Mouse (Mus musculus): Measurements from ENCODE around the gene Acads. TPM values are rescaled to one million over a fixed set of nuclear protein-coding genes. Genes with fewer than 3 reads are reported as not detected.
"Not testable (repeated sequence)": the region's sequence is repeated elsewhere in the genome, so short reads cannot be mapped to it uniquely, and the experiment has no call there.

Acads gene
- polyA plus RNA-seq, 1 experiment from 2014 or later, result 67.2 TPM

DNA sequence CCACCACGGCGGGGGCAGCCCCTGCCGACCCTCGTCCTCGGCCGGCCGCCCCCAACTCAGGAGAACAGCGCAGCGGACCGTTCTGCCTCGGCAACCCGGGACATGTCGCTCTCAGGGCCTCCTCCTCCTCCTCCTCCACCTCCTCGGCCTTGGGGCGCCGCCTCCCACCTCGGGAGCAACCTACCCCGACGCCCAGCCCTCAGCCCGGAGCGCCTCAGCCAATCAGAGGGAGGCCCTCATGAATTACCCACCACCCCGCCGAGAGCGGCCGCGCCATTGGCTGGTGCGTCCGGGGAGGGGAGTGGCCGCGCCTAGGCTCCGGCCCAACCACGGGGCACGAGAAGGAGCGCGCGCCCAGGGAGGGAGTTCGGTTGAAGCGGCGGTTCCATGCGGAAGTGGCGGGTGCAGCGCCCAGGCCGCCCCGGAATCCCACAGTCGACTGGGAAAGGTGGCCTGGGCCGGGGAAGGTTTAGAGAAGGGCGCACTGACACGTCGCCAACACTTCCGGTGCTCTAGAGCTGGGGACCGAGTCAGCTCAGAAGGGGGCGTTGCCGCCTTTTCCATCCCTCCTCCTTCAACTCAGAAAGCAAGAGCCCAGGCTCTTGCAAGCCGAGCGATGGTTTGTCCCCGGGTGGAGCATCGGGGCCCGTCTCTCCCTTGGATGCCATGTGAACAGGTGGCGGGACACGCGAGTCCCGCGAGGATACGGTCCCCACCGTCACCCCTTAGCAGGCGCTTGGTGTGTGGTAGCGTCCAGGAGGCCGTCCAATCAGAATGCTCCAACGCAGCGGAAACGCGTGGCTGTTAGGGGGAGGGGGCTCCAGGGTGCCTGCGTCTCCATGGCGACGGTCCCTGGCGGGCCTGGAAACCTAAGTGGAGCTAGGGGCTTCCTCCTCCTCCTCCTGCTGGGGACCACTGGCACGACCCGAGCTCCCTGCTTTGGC lies 39.2 kb upstream of the Acads start, which contains the start of gene Mlec:
TSS of gene Mlec (minus strand) at position 140 of the 944 bp plus-strand sequence.
- peak within 1 kb of the TSS; percentile 87 for H3K4me3 ChIP-seq
- H3K27me3 ChIP-seq (ENCODE audit: insufficient read depth, poor library complexity, severe bottlenecking), result no peaks in the 10 kb centered on the region
- no peaks in the 10 kb centered on the region for H3K9me3 ChIP-seq
- peak; percentile 99 for DNase-seq (ENCODE audit: low spot score)
- 1% methylated on average over 78 of the region's 78 CpGs for WGBS
- H3K4me1 ChIP-seq (replicated peaks), result peaks cover 69% of the 10 kb centered on the region
- H3K27ac ChIP-seq, result peak within 1 kb of the TSS; percentile 97
- peaks cover 8% of the 10 kb centered on the region; the same call in 1 of the 2 replicates for H3K36me3 ChIP-seq

DNA sequence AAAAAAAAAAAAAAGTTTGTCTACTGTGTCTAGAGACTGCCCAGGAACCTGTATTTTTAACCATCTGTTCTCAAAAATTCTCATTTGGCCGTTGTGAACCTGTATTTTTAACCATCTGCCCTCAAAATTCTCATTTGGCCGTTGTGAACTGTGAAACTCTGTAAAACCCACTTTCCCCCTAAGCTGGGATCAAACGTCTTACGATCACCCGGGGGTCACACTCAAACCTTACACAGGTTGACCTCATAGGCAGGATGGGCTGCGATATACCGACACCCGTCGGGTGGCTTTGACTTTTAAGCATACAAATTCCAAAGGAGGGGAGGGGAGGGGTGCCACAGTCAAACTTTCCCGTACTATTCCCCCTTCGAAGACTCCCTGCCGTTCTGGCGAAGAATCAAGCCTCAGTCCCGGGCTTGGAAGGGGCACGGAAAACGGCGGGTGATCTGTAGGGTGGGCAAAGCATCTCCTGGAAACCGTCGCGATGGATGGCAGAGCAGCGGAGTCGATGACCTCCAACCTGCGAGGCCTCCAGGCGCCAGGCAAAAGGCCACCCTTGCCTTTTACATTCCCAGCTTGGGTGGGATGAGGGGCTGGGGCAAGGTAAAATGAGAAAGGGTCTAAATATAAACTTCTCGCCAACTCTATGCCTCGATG lies 37.9 kb upstream of the Acads start:
- no peaks in the 10 kb centered on the region for H3K9me3 ChIP-seq
- peaks cover 78% of the 10 kb centered on the region for H3K4me1 ChIP-seq (replicated peaks)
- H3K4me3 ChIP-seq, result peak overlapping the region; percentile 87
- H3K27me3 ChIP-seq (ENCODE audit: insufficient read depth, poor library complexity, severe bottlenecking), result no peaks in the 10 kb centered on the region
- peak overlapping the region; percentile 97 for H3K27ac ChIP-seq
- 4% methylated on average over 26 of the region's 26 CpGs for WGBS
- peak; percentile 47 for DNase-seq (ENCODE audit: low spot score)
- peaks cover 19% of the 10 kb centered on the region for H3K36me3 ChIP-seq

DNA sequence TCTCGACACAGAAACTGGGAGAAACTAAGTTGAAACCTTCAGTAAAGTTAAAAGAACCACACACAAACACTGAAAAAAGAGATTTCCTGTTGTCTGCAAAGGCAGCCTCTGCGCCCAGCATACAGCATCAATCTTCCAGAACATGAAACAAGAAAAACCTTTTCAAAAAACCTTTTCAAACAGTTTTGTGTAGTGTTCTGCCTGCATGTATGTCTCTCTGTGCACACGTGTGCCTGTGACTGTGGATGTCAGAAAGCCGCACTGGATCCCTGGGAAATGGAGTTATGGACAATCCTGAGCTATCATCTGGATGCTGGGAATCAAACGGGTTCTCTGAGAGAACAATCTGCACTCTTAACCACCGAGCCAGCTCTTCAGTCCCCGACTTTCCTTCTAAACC lies 37.3 kb upstream of the Acads start:
- peak overlapping the region; percentile 87 for H3K4me3 ChIP-seq
- peaks cover 23% of the 10 kb centered on the region for H3K36me3 ChIP-seq
- H3K4me1 ChIP-seq (replicated peaks), result peaks cover 77% of the 10 kb centered on the region
- no peak overlapping the region for H3K27ac ChIP-seq
- H3K27me3 ChIP-seq (ENCODE audit: insufficient read depth, poor library complexity, severe bottlenecking), result no peaks in the 10 kb centered on the region
- no peaks in the 10 kb centered on the region for H3K9me3 ChIP-seq
- 69% methylated on average over 7 of the region's 7 CpGs for WGBS
- DNase-seq (ENCODE audit: low spot score), result no peak

DNA sequence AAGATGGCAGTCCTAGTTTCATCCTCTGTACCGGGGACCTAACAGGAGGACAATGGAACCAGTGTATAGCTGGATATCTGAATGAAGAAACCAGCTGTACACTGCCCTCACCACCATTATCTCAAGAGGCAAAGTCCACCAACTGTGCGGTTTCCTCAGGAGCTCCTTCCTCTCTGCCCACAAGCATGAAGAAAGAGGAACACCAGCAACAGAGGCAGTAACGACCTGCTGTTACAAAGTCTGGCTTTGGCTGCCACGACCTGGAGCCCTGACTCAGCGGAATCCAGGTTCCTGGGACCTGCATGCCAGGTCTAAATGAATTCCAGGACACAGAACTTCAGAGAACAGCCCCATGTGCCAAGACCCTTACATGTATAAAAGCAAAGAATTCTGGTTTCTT lies 36.7 kb upstream of the Acads start:
- Histone ChIP-seq H3K4me3 (peak overlapping the region; percentile 87), H3K36me3 (peaks cover 29% of the 10 kb centered on the region), H3K4me1 (replicated peaks) (peaks cover 71% of the 10 kb centered on the region), H3K9me3 (no peaks in the 10 kb centered on the region), H3K27me3 (ENCODE audit: insufficient read depth, poor library complexity, severe bottlenecking) (no peaks in the 10 kb centered on the region), H3K27ac (peak overlapping the region; percentile 66)
- 50% methylated on average over 5 of the region's 5 CpGs for WGBS
- no peak for DNase-seq (ENCODE audit: low spot score)

DNA sequence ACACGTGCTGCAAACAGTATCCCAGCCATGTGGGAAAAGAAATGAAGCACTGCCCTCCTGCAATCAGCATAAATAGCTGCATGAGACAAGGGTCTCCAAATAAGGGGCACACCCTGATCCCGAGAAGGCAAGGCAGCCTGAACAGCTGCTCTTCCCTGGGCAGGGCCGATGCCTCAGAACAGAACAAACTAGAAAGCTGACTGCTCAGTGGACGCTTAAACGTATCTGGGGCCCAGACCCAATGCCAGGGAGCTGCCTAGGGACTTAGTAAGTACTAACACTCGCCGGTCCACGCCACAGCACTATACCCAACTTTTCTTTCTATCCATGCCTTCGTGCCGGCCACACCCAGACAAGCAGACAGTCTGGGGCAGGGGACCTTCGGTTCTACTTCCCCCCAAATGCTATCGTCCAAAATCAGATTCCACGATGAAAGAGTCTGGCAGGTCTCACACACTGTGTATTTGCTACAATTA lies 36.0 kb upstream of the Acads start:
- WGBS, result 81% methylated on average over 13 of the region's 13 CpGs
- no peak for DNase-seq (ENCODE audit: low spot score)

DNA sequence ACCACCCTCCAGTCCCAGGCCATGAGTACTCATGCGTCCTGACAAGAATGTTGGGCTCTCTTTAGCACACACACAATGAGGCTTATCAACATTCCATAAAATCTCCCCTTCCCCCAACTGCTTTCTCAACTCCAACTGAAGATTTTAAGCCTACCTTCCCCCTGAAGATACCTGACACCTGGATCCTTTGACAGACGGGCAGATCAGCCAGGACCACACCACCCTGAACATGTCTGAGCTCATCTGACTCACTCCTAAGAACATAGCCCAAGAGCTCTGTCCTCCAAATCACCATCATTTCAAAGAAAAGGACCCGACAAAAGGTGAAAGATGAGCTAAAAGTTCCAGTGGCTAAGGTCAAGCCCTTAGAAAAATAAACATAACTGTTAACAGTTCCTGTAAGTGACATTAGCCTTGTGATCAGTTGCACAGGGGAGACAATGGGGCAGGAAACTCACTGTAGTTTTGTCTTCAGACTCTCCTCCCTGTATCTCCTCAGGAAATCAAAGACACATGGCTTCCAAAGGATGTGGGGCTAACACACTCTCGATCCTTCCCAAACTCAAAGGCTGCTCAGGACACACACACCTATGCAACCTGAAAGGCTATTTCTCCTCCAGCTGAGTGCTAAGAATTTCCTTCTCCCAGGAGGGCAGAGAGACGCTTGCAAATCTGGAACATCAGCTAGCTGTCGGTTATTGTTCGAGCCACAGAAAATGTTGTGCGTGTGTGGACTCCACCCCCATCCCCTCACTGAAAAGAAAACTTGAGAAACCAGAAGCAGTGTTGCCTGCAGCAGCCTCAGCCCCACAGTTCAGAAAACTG lies 33.2 kb upstream of the Acads start:
- no peak for DNase-seq (ENCODE audit: low spot score)
- Histone ChIP-seq H3K27me3 (ENCODE audit: insufficient read depth, poor library complexity, severe bottlenecking) (no peaks in the 10 kb centered on the region), H3K4me3 (no peak overlapping the region), H3K4me1 (replicated peaks) (peaks cover 53% of the 10 kb centered on the region), H3K27ac (no peak overlapping the region), H3K9me3 (no peaks in the 10 kb centered on the region), H3K36me3 (peaks cover 64% of the 10 kb centered on the region)
- WGBS, result 64% methylated on average over 8 of the region's 8 CpGs

More for the DNA sequence above, 36.0 kb upstream of the Acads start:
- Histone ChIP-seq H3K36me3 (peaks cover 35% of the 10 kb centered on the region), H3K4me3 (peak overlapping the region; percentile 87), H3K27me3 (ENCODE audit: insufficient read depth, poor library complexity, severe bottlenecking) (no peaks in the 10 kb centered on the region), H3K4me1 (replicated peaks) (peaks cover 67% of the 10 kb centered on the region), H3K9me3 (no peaks in the 10 kb centered on the region), H3K27ac (peak overlapping the region; percentile 66)

DNA sequence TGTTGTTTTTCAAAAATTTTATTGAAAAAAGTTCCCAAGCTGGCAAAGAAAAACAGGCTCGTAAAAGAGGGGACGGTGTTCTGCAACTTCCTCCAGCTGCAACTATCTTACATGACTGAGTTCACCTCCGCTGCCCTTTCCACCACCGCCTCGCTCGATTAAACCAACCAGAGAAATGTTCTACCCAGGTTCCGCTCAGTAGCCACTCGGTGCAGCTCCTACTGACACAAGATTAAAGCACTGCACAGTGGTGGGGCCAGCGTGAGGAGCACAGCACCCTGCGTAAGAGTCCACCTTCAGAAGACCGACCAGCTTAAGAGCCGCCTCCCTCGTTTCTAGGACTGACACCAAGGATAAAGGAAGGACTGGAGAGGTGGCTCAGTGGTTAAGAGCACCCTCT lies 32.3 kb upstream of the Acads start:
- H3K27ac ChIP-seq, result no peak overlapping the region
- no peaks in the 10 kb centered on the region for H3K9me3 ChIP-seq
- WGBS, result 86% methylated on average over 13 of the region's 13 CpGs
- DNase-seq (ENCODE audit: low spot score), result no peak
- peaks cover 73% of the 10 kb centered on the region for H3K36me3 ChIP-seq
- no peak overlapping the region for H3K4me3 ChIP-seq
- no peaks in the 10 kb centered on the region for H3K27me3 ChIP-seq (ENCODE audit: insufficient read depth, poor library complexity, severe bottlenecking)
- peaks cover 44% of the 10 kb centered on the region for H3K4me1 ChIP-seq (replicated peaks)

DNA sequence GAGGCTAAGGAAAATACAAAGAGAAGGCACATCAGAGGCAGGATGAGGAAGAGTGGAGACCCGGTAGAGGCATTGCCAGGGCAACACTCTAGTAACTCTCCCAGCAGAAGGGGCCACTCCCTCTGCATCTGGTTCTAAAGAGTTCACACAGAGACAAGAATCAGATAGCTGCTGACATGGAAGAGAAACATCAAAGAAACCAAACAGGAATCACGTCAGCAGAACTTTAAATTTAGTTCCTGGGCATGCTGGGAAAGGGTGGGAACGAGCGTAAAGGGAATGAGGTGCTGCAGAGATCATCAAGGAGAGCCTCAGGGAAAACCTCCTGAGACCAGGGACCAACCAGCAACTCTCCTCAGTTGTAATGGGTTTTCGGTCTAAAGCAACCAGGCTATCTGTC lies 31.8 kb upstream of the Acads start:
- Histone ChIP-seq H3K9me3 (no peaks in the 10 kb centered on the region), H3K4me3 (no peak overlapping the region), H3K27me3 (ENCODE audit: insufficient read depth, poor library complexity, severe bottlenecking) (no peaks in the 10 kb centered on the region), H3K36me3 (peaks cover 77% of the 10 kb centered on the region), H3K27ac (no peak overlapping the region), H3K4me1 (replicated peaks) (peaks cover 40% of the 10 kb centered on the region)
- WGBS, result 87% methylated on average over 5 of the region's 5 CpGs
- DNase-seq (ENCODE audit: low spot score), result no peak

DNA sequence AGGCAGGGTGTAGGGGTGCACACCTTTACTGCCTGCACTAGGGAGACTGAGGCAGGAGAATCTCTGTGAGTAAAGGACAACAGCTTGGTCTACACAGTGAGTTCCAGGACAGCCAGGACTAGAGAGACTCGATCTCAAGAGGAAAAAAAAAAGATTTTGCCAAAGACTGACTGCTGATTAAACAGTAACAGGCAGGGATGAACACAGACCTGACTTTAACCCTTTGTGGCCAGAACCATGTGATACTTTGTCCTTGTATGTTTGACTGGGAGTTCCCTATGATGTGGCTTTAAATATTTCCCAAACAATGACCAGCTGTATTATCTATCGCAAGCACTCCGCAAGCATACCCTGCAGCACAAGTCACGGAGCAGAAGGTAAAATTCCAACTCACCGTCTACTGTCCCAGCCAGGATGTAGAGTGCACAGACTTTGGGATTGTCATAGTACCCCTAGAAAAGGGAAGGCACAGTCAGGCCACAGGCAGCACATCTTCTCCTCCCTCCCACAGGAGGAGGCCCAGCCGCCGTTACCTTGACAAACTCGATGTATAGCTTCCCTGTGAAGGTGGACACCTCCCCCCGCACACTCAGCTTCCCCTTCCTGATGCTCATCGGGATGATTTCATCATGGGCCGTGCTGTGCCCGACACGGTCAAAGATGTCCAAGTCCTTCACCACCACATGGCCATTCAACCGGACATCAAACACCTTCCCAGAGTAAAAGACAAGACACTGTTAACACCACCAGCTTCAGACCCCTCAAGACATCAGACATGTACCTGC lies 30.7 kb upstream of the Acads start:
- Histone ChIP-seq H3K27me3 (ENCODE audit: insufficient read depth, poor library complexity, severe bottlenecking) (no peaks in the 10 kb centered on the region), H3K36me3 (peaks cover 84% of the 10 kb centered on the region), H3K27ac (no peak overlapping the region), H3K9me3 (no peaks in the 10 kb centered on the region), H3K4me3 (no peak overlapping the region), H3K4me1 (replicated peaks) (peaks cover 38% of the 10 kb centered on the region)
- no peak for DNase-seq (ENCODE audit: low spot score)
- 94% methylated on average over 14 of the region's 14 CpGs for WGBS

DNA sequence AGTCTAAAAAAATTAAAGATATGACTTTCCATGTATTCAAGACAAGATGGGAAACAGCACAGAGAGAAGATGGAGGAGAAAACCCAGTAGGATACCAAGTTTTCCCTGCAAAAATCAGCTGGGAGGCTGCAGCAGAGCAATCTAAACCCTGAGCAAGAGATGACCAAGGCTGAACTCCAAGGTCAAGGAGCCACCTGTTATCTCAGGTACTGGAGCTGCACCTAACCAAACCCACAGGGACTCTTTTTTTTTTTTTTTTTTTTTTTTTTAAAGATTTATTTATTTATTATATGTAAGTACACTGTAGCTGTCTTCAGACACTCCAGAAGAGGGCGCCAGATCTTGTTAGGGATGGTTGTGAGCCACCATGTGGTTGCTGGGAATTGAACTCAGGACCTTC lies 29.7 kb upstream of the Acads start:
- no CpG with 5 or more reads among the region's 1 CpGs for WGBS

DNA sequence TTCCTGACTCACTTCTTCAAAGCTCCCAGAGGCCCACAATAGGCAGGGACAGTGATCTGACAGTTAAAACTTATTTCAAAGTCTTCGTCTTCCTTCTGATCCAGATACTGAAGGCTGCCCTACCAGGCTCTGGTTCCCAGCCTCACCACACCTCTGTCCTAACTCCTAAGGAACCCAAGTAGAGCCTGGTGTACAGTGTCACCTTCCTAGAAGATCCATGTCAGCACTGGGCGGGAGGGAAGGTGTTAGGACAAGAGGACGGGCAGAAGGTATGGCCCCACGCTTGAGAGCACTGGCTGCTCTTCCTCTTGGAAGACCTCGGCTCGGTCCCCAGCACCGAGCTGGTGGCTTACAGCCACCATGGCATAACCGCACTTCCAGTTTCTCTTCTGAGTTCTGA lies 29.2 kb upstream of the Acads start:
- no peak overlapping the region for H3K27ac ChIP-seq
- 97% methylated on average over 8 of the region's 8 CpGs for WGBS
- peaks cover 26% of the 10 kb centered on the region for H3K4me1 ChIP-seq (replicated peaks)
- DNase-seq (ENCODE audit: low spot score), result no peak
- no peaks in the 10 kb centered on the region for H3K9me3 ChIP-seq
- no peak overlapping the region for H3K4me3 ChIP-seq
- peaks cover 95% of the 10 kb centered on the region for H3K36me3 ChIP-seq
- no peaks in the 10 kb centered on the region for H3K27me3 ChIP-seq (ENCODE audit: insufficient read depth, poor library complexity, severe bottlenecking)

More for the DNA sequence above, 29.7 kb upstream of the Acads start:
- not testable (repeated sequence) for DNase-seq (ENCODE audit: low spot score); H3K27me3 ChIP-seq (ENCODE audit: insufficient read depth, poor library complexity, severe bottlenecking); H3K4me3 ChIP-seq; H3K9me3 ChIP-seq; H3K27ac ChIP-seq
- peaks cover 94% of the 10 kb centered on the region for H3K36me3 ChIP-seq
- peaks cover 28% of the 10 kb centered on the region for H3K4me1 ChIP-seq (replicated peaks)

DNA sequence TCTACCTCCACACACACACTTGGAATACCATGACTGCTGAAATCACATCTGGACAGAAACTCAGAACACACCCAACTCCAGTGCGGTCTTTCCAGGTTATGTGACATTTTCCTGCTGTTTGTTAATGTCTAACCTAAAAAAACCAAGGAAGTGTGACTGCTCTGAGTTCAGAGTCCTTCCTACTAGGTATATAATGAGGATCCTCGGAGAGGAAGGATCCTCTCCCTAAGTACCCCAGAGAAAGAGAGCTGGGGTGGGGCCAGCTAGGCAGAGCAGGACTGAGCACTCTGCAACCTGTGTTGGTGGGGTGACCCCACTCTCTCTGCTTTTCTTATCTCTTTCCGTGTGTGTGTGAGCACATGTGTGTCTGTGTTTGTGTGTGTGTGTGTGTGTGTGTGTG lies 28.2 kb upstream of the Acads start:
- Histone ChIP-seq H3K27ac (no peak overlapping the region), H3K4me3 (no peak overlapping the region), H3K36me3 (peaks cover 94% of the 10 kb centered on the region), H3K4me1 (replicated peaks) (peaks cover 26% of the 10 kb centered on the region), H3K9me3 (no peaks in the 10 kb centered on the region), H3K27me3 (ENCODE audit: insufficient read depth, poor library complexity, severe bottlenecking) (no peaks in the 10 kb centered on the region)
- no peak for DNase-seq (ENCODE audit: low spot score)
- WGBS, result 85% methylated on average over 3 of the region's 3 CpGs
